Mouse (Mus musculus): ENCODE results near the gene Glrx3. TPM values are rescaled to one million over a fixed set of nuclear protein-coding genes. Genes with fewer than 3 reads are reported as not detected.

Gene Glrx3
- polyA plus RNA-seq, 1 experiment from 2014 or later = 170 TPM

Other genes with a start within 250 kb of the Glrx3 start
- 1.2 and 1.3 TPM in 2 replicates for gene Ebf3, start 123.2 kb upstream of the Glrx3 start, polyA plus RNA-seq (2015; fragmentation: Nextera tagmentation; extraction: Ambion mirVana)
- gene 9430038I01Rik, start 26.9 kb upstream of the Glrx3 start, polyA plus RNA-seq (2015; fragmentation: Nextera tagmentation; extraction: Ambion mirVana) = 12.4 and 12.5 TPM in 2 replicates

Data from heart, embryonic 15.5 days (tissue).